Mouse (Mus musculus) hindbrain, embryonic 11.5 days (tissue): ENCODE results near the gene Cdk9. TPM values are rescaled to one million over a fixed set of nuclear protein-coding genes. Genes with fewer than 3 reads are reported as not detected.

Experiments used
- ATAC-seq: fragments of 200-750 bp; cut with Nextera tagmentation; 2 replicates; pipeline ENCODE4 v1.8.0; 2017; ENCODE audit warnings: mild to moderate bottlenecking, moderate TSS enrichment, moderate library complexity; ENCODE audit not compliant: low FRiP score
- DNase-seq: peaks from one replicate; pipeline ENCODE4 v3.0.0-alpha.2; 2015; ENCODE audit warnings: low spot score
- H3K27ac ChIP-seq: fragments of 300-500 bp; sonication (generic); 2 replicates; pipeline ENCODE4 v1.5.1; 2014; ENCODE audit warnings: mild to moderate bottlenecking, low read depth, low read length
- H3K27me3 ChIP-seq: fragments of 300-500 bp; sonication (generic); 2 replicates; pipeline ENCODE4 v1.6.1; 2014; ENCODE audit warnings: mild to moderate bottlenecking, low read length, moderate library complexity, mixed read lengths; ENCODE audit not compliant: control insufficient read depth, insufficient read depth
- H3K36me3 ChIP-seq: fragments of 300-500 bp; sonication (generic); 2 replicates; pipeline ENCODE4 v1.6.1; 2014; ENCODE audit warnings: mild to moderate bottlenecking, low read length, moderate library complexity, mixed read lengths; ENCODE audit not compliant: control insufficient read depth, insufficient read depth
- H3K4me1 ChIP-seq: fragments of 300-500 bp; sonication (generic); replicated peaks from 2 replicates; pipeline ENCODE4 v1.6.1; 2014; ENCODE audit warnings: low read length, mixed read lengths; ENCODE audit not compliant: control insufficient read depth, insufficient read depth
- H3K4me2 ChIP-seq: fragments of 300-500 bp; sonication (generic); replicated peaks from 2 replicates; pipeline ENCODE4 v1.6.1; 2014; ENCODE audit warnings: mild to moderate bottlenecking, low read depth, low read length
- H3K4me3 ChIP-seq: fragments of 300-500 bp; sonication (generic); 2 replicates; pipeline ENCODE4 v1.5.1; 2014; ENCODE audit warnings: low read depth, low read length
- H3K9ac ChIP-seq: fragments of 300-500 bp; sonication (generic); 2 replicates; pipeline ENCODE4 v1.6.1; 2014; ENCODE audit warnings: low read depth, low read length
- H3K9me3 ChIP-seq: fragments of 300-500 bp; sonication (generic); 2 replicates; pipeline ENCODE4 v1.6.1; 2016; ENCODE audit warnings: low read length; ENCODE audit not compliant: control insufficient read depth
- WGBS: fragments of 180-500 bp; shearing (Covaris S2); extraction: QIAGEN DNeasy Blood & Tissue Kit; methylation state at CpG from one replicate; pipeline ENCODE4 v1.1.7; 2014; 5-methylcytosine and 5-hydroxymethylcytosine counted together
- polyA plus RNA-seq: library from polyadenylated mRNA; unstranded; fragments of >200 nt; fragmentation: Nextera tagmentation; extraction: Ambion mirVana; gene quantifications from 2 replicates; pipeline ENCODE4 v1.2.1, GENCODE M21; 2014

Cdk9 gene
- polyA plus RNA-seq, 1 experiment from 2014 or later: 77.3 TPM

DNA sequence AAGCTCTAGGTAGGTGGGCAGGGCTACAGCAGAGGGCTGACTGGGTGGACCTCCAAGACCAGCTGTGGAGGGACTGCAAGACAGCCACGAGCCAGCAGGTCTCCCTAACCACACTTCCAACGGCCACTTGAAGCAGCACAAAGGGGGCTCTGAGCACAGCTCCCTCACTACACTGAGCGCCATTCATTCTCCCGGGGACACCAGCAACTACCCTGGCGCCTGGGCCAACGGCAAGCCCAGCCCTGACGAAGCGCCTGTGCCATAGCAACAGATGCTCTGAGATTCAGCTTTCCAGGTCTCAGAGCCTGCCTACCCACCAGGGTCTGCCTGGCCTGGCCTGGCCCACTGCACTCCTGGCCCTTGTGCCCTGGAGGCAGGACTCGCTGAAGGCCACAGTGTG, 5.9 kb upstream of the Cdk9 start:
- DNase-seq (no peak), ATAC-seq (0 out of 2 replicates have a peak, but pooled peaks have one; percentile 22)
- Histone ChIP-seq H3K4me3 (no peak overlapping the region), H3K27ac (no peak overlapping the region), H3K4me1 (no peaks in the 10 kb centered on the region), H3K4me2 (no peak overlapping the region), H3K27me3 (no peaks in the 10 kb centered on the region), H3K36me3 (no peaks in the 10 kb centered on the region), H3K9me3 (no peaks in the 10 kb centered on the region), H3K9ac (no peak overlapping the region)
- 47% methylated on average over 9 of the region's 9 CpGs for WGBS

DNA sequence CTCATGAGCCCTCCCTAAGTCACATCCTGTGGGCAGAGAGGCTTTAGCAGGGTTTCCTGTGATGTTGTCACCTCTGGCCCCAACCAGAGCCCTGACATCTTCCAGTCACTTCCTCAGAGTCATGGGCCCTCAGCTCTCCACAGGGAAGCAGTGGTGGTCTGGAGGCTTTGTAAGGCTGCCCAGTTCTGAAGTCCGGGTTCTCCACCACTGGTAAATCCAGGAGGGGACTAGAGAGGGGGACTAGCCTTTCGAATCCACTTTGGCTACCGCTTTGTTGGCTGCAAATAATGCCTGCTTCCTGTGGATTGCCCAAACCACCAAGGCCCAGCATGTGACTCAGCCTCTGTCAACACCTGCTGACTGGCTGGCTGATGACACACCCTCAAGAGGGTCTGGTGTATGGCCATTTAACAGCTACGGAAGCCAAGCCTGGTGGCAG, 2.1 kb upstream of the Cdk9 start:
- DNase-seq (no peak), ATAC-seq (no peak)
- peaks cover 5% of the 10 kb centered on the region; the same call in 1 of the 2 replicates for H3K4me1 ChIP-seq
- H3K36me3 ChIP-seq: no peaks in the 10 kb centered on the region
- H3K4me2 ChIP-seq: no peak overlapping the region
- H3K9me3 ChIP-seq: no peaks in the 10 kb centered on the region
- H3K9ac ChIP-seq: no peak overlapping the region
- no peak overlapping the region for H3K4me3 ChIP-seq
- H3K27ac ChIP-seq: no peak overlapping the region
- WGBS: 70% methylated on average over 4 of the region's 4 CpGs
- no peaks in the 10 kb centered on the region for H3K27me3 ChIP-seq

DNA sequence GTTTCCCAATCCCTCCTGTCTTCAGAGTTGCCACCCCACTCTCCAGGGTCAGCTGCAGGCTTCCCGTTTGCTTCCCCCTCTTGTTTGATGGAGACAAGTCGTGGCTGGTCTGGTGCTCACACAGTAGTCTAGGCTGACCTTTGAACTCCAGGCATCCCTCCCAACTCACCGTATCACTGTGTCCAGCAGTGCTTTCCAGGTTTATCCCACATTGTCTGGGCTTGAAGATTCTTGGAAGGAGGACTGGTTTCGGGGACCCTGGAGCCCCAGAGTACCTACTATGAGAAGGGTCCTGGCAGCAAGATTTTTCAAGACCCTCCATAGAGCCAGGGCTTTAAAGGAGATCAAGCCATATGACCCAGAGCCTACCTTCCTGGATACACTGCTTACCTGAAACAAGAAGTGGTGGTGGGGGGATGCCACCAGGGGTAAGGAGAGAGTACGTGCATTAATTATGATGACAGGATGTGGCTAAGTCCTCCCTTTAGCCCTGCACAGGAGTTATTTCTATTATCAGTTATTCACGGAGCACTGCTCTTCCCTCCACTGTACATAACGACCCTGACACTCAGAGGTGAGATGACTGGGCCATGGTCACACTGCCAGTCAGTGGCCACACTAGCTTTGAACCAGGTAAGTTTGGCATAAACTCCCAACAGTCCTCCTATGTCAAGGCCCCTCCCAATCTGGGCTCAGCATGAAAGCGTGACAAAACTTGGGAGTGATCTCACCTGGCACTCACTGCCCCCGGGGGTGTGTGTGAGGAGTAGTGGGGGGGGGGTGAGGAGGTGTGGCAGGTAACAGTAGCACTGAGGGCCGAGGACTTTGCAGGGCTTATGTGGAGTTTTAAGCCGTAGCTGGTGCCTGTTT, 1.5 kb upstream of the Cdk9 start:
- H3K9ac ChIP-seq: no peak overlapping the region
- H3K4me3 ChIP-seq: no peak overlapping the region
- 56% methylated on average over 11 of the region's 11 CpGs for WGBS
- peaks cover 4% of the 10 kb centered on the region; the same call in 1 of the 2 replicates for H3K36me3 ChIP-seq
- H3K27me3 ChIP-seq: no peaks in the 10 kb centered on the region
- DNase-seq (no peak), ATAC-seq (no peak)
- no peak overlapping the region for H3K4me2 ChIP-seq
- no peaks in the 10 kb centered on the region for H3K9me3 ChIP-seq
- H3K27ac ChIP-seq: peak overlapping the region; percentile 99; the same call in 1 of the 2 replicates
- peaks cover 5% of the 10 kb centered on the region; the same call in 1 of the 2 replicates for H3K4me1 ChIP-seq

DNA sequence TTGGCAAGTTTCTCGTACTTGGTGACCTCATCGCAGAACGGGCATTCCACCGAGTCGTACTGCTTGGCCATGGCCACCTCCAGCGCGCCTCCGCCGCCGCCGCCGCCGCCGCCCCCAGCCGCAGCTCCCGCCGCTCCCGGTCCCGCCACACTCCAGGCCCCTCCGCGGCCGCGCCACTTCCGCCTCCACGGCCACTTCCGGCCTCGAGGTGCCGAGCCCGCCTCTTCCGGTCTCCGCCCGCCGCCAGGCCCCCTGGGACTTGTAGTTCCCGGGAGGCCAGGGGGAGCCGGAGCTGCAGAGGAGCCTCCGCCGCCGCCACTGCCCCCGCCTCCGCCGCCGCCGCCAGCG, 316 bp downstream of the Cdk9 start:
- H3K27me3 ChIP-seq: no peaks in the 10 kb centered on the region
- DNase-seq (peak; percentile 97), ATAC-seq (peak; percentile 91)
- H3K4me2 ChIP-seq: peak overlapping the region; percentile 90
- peak overlapping the region; percentile 93 for H3K4me3 ChIP-seq
- H3K4me1 ChIP-seq: peaks cover 5% of the 10 kb centered on the region; the same call in 1 of the 2 replicates
- H3K36me3 ChIP-seq: peaks cover 7% of the 10 kb centered on the region
- under 1% methylated on average over 26 of the region's 44 CpGs for WGBS
- H3K9me3 ChIP-seq: no peaks in the 10 kb centered on the region
- H3K9ac ChIP-seq: peak overlapping the region; percentile 91
- H3K27ac ChIP-seq: peak overlapping the region; percentile 99

DNA sequence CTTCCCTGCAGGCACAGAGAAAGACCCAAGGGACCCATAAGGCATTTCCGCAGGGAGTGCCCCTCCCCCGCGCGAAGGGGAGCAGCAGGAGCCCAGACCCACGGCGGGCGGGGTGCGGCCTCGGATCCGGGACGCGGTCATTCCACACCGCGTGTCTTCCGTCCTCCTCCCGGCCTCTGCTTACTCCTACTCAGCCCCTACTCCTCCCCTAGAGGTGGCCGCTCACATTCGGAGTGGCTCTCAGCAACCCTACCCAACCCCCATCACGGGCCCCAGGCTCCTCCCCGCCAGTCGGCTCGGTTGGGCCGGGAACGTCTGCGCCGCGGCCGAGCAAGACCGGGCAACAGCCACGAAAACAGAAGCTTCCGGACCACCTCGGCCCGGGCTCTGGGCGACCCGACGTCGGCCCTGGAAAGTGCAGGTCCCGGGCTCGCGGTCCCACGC, 746 bp downstream of the Cdk9 start:
- H3K27me3 ChIP-seq: no peaks in the 10 kb centered on the region
- DNase-seq (peak; percentile 60), ATAC-seq (peak; percentile 58)
- H3K9me3 ChIP-seq: no peaks in the 10 kb centered on the region
- peak overlapping the region; percentile 90 for H3K4me2 ChIP-seq
- peaks cover 5% of the 10 kb centered on the region; the same call in 1 of the 2 replicates for H3K4me1 ChIP-seq
- H3K4me3 ChIP-seq: peak overlapping the region; percentile 93
- peak overlapping the region; percentile 99 for H3K27ac ChIP-seq
- peaks cover 7% of the 10 kb centered on the region for H3K36me3 ChIP-seq
- peak overlapping the region; percentile 91 for H3K9ac ChIP-seq
- WGBS: under 1% methylated on average over 41 of the region's 41 CpGs

DNA sequence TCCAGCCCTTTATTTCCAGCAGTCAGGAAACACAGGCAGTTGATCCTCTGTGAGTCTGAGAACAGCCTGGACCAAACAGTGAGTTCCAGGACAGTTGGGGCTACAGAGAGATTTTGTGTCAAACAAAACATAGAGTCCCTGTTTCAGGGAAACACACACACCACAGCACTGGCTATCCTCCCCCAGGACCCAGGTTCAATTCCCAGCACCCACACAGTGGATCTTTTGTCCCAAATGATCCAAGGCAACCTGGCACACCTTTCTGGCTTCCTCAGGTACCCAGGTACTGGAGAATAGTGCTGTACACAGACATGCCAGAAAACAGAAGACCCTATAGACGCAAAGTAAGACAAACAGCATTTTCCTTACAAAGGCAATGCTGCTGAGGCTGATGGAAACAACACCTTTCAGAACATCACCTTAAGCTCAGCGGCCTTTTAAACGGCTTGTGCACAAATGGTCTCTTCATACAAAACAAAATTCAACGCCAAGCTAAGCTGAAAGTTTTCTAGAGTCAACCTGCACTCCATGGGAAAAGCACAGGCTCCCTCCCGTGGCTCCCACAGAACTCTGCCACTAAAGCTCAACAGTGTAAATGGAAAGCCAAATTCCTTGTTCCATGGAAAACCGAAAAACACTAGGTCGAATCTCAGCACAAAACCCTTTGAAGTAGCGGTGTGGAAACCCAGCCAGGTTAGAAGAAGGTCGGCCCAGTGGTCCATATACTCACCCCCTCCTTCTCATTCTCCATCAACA, 1.4 kb downstream of the Cdk9 start:
- Histone ChIP-seq H3K27me3 (no peaks in the 10 kb centered on the region), H3K4me1 (peaks cover 5% of the 10 kb centered on the region; the same call in 1 of the 2 replicates), H3K9ac (peak overlapping the region; percentile 91), H3K4me2 (peak overlapping the region; percentile 90), H3K9me3 (no peaks in the 10 kb centered on the region), H3K36me3 (peaks cover 7% of the 10 kb centered on the region), H3K4me3 (peak overlapping the region; percentile 93), H3K27ac (peak overlapping the region; percentile 99; the same call in 1 of the 2 replicates)
- ATAC-seq (no peak; the same call in 1 of the 2 replicates), DNase-seq (no peak)
- WGBS: 30% methylated on average over 9 of the region's 9 CpGs

DNA sequence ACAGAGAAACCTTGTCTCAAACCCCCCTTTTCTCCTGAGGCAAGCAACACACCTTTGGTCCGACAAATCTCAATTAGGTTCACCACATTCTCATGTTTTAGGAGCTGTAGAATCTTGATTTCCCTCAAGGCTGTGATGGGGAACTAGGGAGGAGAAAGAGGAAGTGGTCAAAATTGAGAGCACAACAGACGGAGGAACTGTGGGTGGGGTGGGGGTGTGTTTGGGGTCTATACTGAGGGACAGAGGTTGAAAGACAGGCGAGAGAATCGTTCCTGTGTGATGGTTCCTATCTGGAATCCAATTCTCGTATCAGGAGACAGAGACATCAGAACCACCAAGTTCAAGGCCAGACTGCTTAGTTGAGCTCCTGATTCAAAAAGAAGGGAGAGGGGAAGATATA, 2.5 kb downstream of the Cdk9 start:
- no peak overlapping the region for H3K4me2 ChIP-seq
- H3K36me3 ChIP-seq: peaks cover 7% of the 10 kb centered on the region
- H3K27me3 ChIP-seq: no peaks in the 10 kb centered on the region
- H3K9ac ChIP-seq: no peak overlapping the region
- H3K9me3 ChIP-seq: no peaks in the 10 kb centered on the region
- H3K4me1 ChIP-seq: peaks cover 5% of the 10 kb centered on the region; the same call in 1 of the 2 replicates
- no peak overlapping the region for H3K27ac ChIP-seq
- ATAC-seq (no peak), DNase-seq (no peak)
- 88% methylated on average over 5 of the region's 5 CpGs for WGBS
- no peak overlapping the region for H3K4me3 ChIP-seq

DNA sequence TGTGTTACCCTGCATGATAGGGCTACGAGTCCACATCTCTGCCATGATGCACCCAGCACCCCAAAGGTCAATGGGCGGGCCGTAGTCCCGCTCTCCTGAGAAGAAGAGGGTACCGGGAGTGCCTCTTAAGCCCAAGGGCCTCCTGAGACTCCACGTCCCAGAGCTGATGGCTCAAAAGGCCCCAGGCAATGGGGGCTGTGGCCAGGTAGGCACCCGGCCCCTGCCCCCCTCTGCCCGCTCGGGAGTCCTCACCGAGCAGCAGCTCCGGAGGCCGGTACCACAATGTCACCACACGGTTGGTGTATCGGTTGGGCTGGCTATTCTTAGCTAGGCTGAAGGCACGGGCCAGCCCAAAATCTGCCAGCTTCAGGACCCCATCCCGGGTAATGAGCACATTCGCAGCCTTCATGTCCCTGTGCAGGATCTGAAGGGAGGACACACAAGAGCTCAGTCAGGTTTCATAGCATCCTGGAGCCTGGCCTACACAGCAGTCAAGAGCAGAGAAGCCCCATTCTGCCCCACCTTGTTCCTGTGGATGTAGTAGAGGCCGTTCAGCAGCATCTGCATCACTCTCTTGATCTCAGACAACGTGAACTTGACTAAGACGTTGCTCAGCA, 3.2 kb downstream of the Cdk9 start:
- DNase-seq (no peak), ATAC-seq (no peak)
- Histone ChIP-seq H3K36me3 (peaks cover 7% of the 10 kb centered on the region), H3K4me1 (peaks cover 5% of the 10 kb centered on the region; the same call in 1 of the 2 replicates), H3K9ac (no peak overlapping the region), H3K4me3 (no peak overlapping the region), H3K9me3 (no peaks in the 10 kb centered on the region), H3K27ac (no peak overlapping the region), H3K4me2 (no peak overlapping the region), H3K27me3 (no peaks in the 10 kb centered on the region)
- WGBS: 91% methylated on average over 20 of the region's 20 CpGs
